ENCODE assay signal across 9 mouse cellular contexts in the genomic region with DNA sequence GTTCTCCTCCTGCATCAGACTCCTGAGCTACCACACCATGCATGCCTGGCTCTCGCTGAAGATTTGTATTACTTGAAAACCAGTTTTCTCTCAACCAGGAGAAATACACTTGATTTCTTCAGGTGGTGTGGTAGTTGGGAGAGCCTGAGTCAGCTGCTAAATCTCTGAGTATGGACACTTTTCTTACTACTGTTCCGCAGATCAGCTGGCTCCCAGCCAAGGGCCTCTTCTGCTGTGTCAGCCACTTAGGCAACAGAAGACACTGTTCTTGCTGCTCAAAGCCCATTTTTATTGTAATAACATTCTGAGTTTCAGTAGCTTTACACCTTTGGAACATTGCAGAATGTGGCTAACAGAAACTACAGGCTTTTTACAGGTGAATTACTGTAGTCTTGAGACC.
DNase-seq lines count a peak whose midpoint lies in the region.
"Had no signal": no experiment of that assay in that cellular context is flagged by ENCODE, and none has a peak within 500 bp of the region (broad histone marks: within the 10 kb centered on the region; RNA-seq: fewer than 3 reads in every experiment).

No protein-coding gene starts in this region.

- DNase-seq in cerebellum, postnatal 10 days = peak; percentile 70 to 71
- DNase-seq in cerebellum, postnatal 4 days (ENCODE audit: low spot score in 2 of 2) = no peak
- peak; percentile 20 for DNase-seq in layer of hippocampus, adult 9-11 months
- DNase-seq in layer of hippocampus, postnatal 25 days (ENCODE audit: extremely low spot score in 1 of 2, low spot score in 1 of 2) = no peak
- DNase-seq in urinary bladder, postnatal 14 days (ENCODE audit: low spot score) = peak; percentile 55
- no peak for DNase-seq in urinary bladder, adult 18-20 months (ENCODE audit: low spot score in 2 of 2)
- DNase-seq in skeletal muscle tissue, adult 2 months (ENCODE audit: low read depth, low spot score) = peak; percentile 53
- no peak for DNase-seq in spleen, postnatal 14 days (ENCODE audit: low spot score in 2 of 2)
- DNase-seq: midbrain, embryonic 14.5 days had no signal

Comparison
In these comparisons a context has a peak if more than half of its experiments do, and no peak if none do; other contexts are left out.
1. DNase-seq: peak in cerebellum, postnatal 10 days (2 of 2), layer of hippocampus, adult 9-11 months (single experiment), urinary bladder, postnatal 14 days (single experiment) and skeletal muscle tissue, adult 2 months (single experiment); none in cerebellum, postnatal 4 days (0 of 2), layer of hippocampus, postnatal 25 days (0 of 2), urinary bladder, adult 18-20 months (0 of 2) and spleen, postnatal 14 days (0 of 2).